Mouse (Mus musculus) CH12F3 (cell line): Measurements from ENCODE around the gene Tespa1.
"Not testable (repeated sequence)": the region's sequence is repeated elsewhere in the genome, so short reads cannot be mapped to it uniquely, and the experiment has no call there.

Experiments
- in situ Hi-C: fragments of 300-500 bp; cut with MboI; formaldehyde crosslinking; loops from 2 replicates; pipeline ENCODE4 v1.14.3; 2020; ENCODE audit warnings: low sequenced_read_pairs

The Tespa1 gene

GRCm38 (mm10) chr10:130340050-130340449 is 17.4 kb downstream of the Tespa1 start:
- in situ Hi-C loops: not testable (repeated sequence)

- in situ Hi-C loops: no loop called here
Measured at GRCm38 (mm10) chr10:130344056-130344455, 21.4 kb downstream of the Tespa1 start.

- in situ Hi-C loops: no loop called here
Measured at GRCm38 (mm10) chr10:130363438-130364164, 40.9 kb downstream of the Tespa1 start.

- in situ Hi-C loops: no loop called here
Measured at GRCm38 (mm10) chr10:130364766-130365165, 42.1 kb downstream of the Tespa1 start.

GRCm38 (mm10) chr10:130368384-130368783 is 45.7 kb downstream of the Tespa1 start:
- in situ Hi-C loops: no loop called here

GRCm38 (mm10) chr10:130370005-130370682 is 47.5 kb downstream of the Tespa1 start:
- in situ Hi-C loops: no loop called here

DNA sequence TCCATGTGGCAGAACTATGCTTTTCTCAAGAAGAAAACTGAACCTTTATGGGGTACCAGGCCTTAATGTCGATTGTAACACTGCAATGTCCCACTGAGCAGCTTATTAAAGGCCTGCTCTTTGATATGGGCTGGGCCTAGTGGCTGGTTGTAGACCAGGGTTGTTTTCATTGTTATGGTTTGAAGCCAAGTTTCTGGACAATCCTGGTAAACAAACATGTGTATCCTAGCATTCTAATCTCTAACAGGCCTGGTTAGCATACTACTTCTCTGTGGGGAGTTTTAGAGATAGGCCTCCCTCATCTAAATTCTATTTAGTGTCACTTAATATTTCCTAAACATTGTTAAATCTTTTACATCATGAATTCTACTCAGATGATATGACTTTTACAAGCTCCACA is 49.0 kb downstream of the Tespa1 start:
- in situ Hi-C loops: no loop called here

- in situ Hi-C loops: no loop called here
Measured at GRCm38 (mm10) chr10:130372491-130373173, 50.0 kb downstream of the Tespa1 start.

DNA sequence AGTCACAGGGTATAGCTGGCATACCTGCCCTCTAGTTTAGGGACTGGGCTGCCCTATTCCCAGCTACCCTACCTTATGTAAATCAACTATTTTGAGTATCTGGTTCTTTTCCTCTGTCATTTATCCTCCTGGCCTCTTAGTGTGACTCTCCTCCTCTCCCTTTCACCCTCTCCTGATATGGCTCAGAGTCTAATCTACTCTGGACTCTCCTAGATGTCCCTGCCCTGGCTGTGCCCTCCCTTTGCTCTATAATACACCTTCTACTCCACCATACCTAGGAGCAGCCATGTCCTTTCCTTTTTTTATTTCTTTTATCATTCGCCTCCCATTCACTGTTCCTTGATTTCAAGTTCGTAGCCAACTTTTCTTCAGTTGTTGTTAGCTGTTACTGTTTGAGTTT is 52.5 kb downstream of the Tespa1 start:
- in situ Hi-C loops: no loop called here

DNA sequence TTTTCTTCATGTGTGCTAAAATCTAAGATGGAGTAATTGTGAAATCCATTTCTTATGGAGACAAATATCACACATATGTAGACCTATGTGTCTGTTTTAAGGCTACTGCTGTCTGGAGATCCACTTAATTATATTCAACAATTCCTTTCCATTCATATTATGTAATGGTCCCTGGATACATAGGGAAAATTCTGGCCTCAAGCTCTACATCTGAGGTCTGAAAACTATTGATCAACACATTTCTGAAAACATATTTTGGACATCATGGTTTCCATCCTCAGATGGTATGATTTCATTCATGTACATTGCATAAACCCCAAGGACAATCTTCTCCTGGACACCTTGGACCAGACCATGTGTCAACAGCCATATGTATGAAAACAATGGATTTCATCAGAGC is 71.6 kb downstream of the Tespa1 start, which contains the start of gene Vmn2r84:
TSS of gene Vmn2r84 (minus strand) at position 101 of the 400 bp plus-strand sequence.
- in situ Hi-C loops: no loop called here

DNA sequence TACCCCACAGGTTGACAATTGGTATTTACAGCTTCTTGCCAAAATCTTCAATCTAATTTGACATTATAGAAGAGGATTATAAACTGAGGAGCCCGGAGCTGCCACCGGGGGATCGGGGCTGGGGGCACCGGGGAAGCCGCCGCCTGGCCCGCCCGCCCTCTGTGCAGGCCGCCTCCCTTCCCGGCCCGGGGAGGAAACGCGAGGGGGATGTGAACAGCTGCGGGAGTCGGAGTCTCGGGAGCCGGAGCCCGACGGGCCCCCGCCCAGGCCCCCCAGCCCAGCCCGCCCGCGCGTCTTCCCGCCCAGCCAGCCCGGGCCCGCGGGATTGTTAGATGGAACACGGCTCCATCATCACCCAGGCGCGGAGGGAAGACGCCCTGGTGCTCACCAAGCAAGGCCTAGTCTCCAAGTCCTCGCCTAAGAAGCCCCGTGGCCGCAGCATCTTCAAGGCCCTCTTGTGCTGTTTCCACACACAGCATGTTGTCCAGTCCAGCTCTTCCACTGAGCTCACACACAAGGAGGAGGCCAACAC is 89.6 kb downstream of the Tespa1 start:
- in situ Hi-C loops: not testable (repeated sequence)
